Mouse (Mus musculus): ENCODE measurements at regions not wholly inside any gene's neighbourhood (a gene's known extent, or its start where the extent isn't known, plus 50 kb on each side); places are given as distances from the start of the nearest gene placed in this dataset.

GRCm38 (mm10) chr3:146349393-146349792 lies 55.0 kb upstream of the Ssx2ip start:
- Histone ChIP-seq H3K27me3 (ENCODE audit: insufficient read depth, poor library complexity, severe bottlenecking) (peaks cover 16% of the 10 kb centered on the region; the same call in 1 of the 2 replicates), H3K9me3 (no peaks in the 10 kb centered on the region), H3K4me1 (replicated peaks) (peaks cover 9% of the 10 kb centered on the region; the same call in 1 of the 2 replicates), H3K36me3 (no peaks in the 10 kb centered on the region), H3K27ac (no peak overlapping the region), H3K4me3 (no peak overlapping the region)
- no peak for DNase-seq (ENCODE audit: low spot score)
- 85% methylated on average over 8 of the region's 8 CpGs for WGBS

DNA sequence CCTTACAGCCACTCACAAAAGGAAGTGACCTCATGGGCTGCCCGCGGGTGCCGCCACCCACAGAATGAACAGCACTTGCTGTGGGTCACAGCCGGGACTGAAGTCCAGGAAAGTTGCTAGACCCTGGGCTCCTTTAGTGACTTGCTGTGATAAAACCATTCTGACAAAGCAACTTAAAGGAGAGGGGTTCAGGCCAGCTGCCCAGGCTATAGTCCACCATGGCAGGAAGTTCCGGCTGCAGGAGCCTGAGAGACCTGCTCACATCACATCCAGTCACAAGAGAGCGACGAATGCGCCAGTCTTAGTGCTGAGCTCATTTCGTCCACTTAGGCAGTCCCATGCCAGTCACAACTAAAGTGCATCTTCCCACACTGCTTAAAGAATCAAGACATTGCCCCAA lies 54.3 kb upstream of the Ssx2ip start:
- Histone ChIP-seq H3K9me3 (no peaks in the 10 kb centered on the region), H3K27me3 (ENCODE audit: insufficient read depth, poor library complexity, severe bottlenecking) (peaks cover 16% of the 10 kb centered on the region; the same call in 1 of the 2 replicates), H3K27ac (no peak overlapping the region), H3K4me3 (no peak overlapping the region), H3K4me1 (replicated peaks) (peaks cover 9% of the 10 kb centered on the region; the same call in 1 of the 2 replicates), H3K36me3 (no peaks in the 10 kb centered on the region)
- 93% methylated on average over 9 of the region's 9 CpGs for WGBS
- DNase-seq (ENCODE audit: low spot score), result no peak

DNA sequence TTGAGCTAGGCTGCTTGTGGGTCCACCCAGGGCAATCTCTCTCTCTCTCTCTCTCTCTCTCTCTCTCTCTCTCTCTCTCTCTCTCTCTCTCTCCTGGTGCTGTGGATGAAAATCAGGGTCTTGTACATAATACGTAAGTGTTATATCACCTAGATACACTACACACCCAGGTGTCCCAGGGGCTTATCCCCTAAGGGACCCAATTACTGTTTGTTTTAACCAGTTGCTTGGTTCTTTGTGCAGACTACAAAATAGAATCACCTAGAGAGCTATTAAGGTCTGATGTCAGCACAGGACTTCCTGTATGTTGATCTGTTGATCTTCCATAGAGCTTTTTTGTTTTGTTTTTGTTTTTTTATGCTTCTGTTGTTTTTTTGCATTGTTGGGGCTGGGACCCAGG lies 53.0 kb upstream of the Ssx2ip start:
- WGBS, result 83% methylated on average over 1 of the region's 1 CpGs
- Histone ChIP-seq H3K4me1 (replicated peaks) (no peaks in the 10 kb centered on the region), H3K27me3 (ENCODE audit: insufficient read depth, poor library complexity, severe bottlenecking) (peaks cover 15% of the 10 kb centered on the region; the same call in 1 of the 2 replicates), H3K36me3 (no peaks in the 10 kb centered on the region), H3K27ac (no peak overlapping the region), H3K9me3 (no peaks in the 10 kb centered on the region), H3K4me3 (no peak overlapping the region)
- DNase-seq (ENCODE audit: low spot score), result no peak

DNA sequence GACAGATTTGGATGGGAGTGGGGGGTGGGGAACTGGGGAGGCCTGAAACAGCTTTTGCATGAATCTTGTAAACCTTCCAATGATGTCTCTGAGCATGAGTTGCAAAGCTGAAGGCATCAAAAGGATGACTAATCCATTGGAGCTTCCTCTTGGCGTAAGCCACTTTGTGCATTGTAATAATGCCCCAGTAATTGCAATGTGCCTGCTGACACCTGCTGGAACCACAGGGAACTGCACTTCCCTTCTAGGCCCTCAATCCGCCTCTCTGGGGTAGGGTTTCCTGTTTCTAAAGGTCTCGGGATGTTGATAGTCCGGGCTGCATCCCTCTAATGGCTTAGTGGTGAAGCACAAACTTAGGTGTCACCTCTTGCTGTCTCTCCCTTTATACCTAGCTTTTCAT lies 52.3 kb upstream of the Ssx2ip start:
- 83% methylated on average over 4 of the region's 4 CpGs for WGBS
- Histone ChIP-seq H3K4me3 (no peak overlapping the region), H3K27ac (no peak overlapping the region), H3K27me3 (ENCODE audit: insufficient read depth, poor library complexity, severe bottlenecking) (peaks cover 8% of the 10 kb centered on the region; the same call in 1 of the 2 replicates), H3K36me3 (no peaks in the 10 kb centered on the region), H3K9me3 (no peaks in the 10 kb centered on the region), H3K4me1 (replicated peaks) (no peaks in the 10 kb centered on the region)
- DNase-seq (ENCODE audit: low spot score), result no peak

DNA sequence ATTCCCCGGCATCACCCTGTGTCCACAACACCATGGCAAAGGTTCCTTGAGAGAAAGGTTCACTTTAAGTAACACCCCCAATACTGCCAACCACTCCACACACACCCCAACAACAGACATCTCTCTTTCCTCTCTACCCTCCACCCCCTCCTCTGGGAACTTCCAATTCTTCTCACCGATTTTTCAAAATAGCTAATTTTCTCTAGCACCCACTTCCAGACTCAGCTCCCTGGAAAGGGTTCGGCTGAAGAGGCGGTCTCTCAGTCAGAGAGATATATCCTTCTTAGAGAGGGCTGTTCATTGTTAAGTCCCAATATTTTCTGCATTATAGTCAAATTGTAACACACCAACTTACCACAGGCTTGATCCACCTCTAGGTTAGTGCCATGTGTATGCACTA lies 50.5 kb upstream of the Ssx2ip start:
- H3K27ac ChIP-seq, result no peak overlapping the region
- H3K4me3 ChIP-seq, result no peak overlapping the region
- no peaks in the 10 kb centered on the region for H3K9me3 ChIP-seq
- no peaks in the 10 kb centered on the region for H3K36me3 ChIP-seq
- no peaks in the 10 kb centered on the region for H3K27me3 ChIP-seq (ENCODE audit: insufficient read depth, poor library complexity, severe bottlenecking)
- no peak for DNase-seq (ENCODE audit: low spot score)
- H3K4me1 ChIP-seq (replicated peaks), result no peaks in the 10 kb centered on the region
- WGBS, result 91% methylated on average over 4 of the region's 4 CpGs
